Mouse (Mus musculus) thymus, adult 2 months (tissue): Measurements from ENCODE around the gene Grik1.

ENCODE experiments used
- CTCF ChIP-seq: fragments of 200-500 bp; IDR thresholded peaks from 2 replicates; pipeline ENCODE4 v1.5.1; 2012; ENCODE audit warnings: mild to moderate bottlenecking, control low read depth, low read length, moderate library complexity, borderline replicate concordance; ENCODE audit not compliant: control insufficient read depth, poor library complexity, insufficient read depth; ENCODE audit errors: extremely low read depth
- POLR2A ChIP-seq: fragments of 200-500 bp; IDR thresholded peaks from 2 replicates; pipeline ENCODE4 v1.6.1; 2012; ENCODE audit warnings: mild to moderate bottlenecking, low read length, control low read depth, moderate library complexity; ENCODE audit not compliant: control insufficient read depth, poor library complexity, insufficient read depth; ENCODE audit errors: extremely low read depth

DNA sequence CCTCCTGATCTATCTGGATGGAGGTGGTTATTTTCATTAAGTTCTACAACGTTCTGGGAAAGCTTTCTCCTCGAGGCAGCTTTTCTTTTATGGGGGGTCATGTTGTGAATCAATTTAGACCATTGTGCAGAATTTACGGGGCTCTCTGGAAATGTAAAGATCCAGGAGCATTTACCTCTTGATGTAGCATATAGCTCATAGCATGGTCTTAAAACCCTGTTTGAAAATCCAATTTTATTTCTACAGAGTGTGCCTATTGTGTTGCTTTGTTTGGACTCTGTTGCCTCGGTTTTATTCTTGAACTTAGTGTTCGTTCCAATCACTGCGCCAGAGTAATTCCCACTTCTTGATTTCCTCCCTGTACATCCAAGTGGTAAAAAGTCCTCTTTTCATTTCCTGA lies 328.6 kb downstream of the Grik1 start:
- TF ChIP-seq POLR2A: no peak
- no peak for TF ChIP-seq CTCF
